Mouse (Mus musculus) activated CD4-positive, CD25-positive, alpha-beta regulatory T cell, adult 4 months (primary cell): Measurements from ENCODE around the gene Mecr. TPM values are rescaled to one million over a fixed set of nuclear protein-coding genes. Genes with fewer than 3 reads are reported as not detected.

Source experiments
- ATAC-seq: one replicate; pipeline ENCODE4 v1.8.0; 2017
- polyA plus RNA-seq, 2 experiments: library from polyadenylated mRNA; unstranded; fragments of 100-300 nt; shearing (Covaris generic); gene quantifications; one replicate each; pipeline ENCODE4 v1.2.1; 2017

Mecr gene
- polyA plus RNA-seq, 2 experiments from 2014 or later, result 27.4 to 30.5 TPM

GRCm38 (mm10) chr4:131836891-131837491 lies 6.3 kb upstream of the Mecr start:
- ATAC-seq, result peak; percentile 22

GRCm38 (mm10) chr4:131837872-131838524 lies 5.3 kb upstream of the Mecr start, which contains the start of gene Ptpru:
TSS of gene Ptpru (minus strand) at chr4:131838288.
- peak; percentile 86 for ATAC-seq

GRCm38 (mm10) chr4:131845991-131846778 lies 2.9 kb downstream of the Mecr start:
- ATAC-seq, result no peak

- ATAC-seq, result no peak
Measured at GRCm38 (mm10) chr4:131848082-131848481, 4.8 kb downstream of the Mecr start.

- ATAC-seq, result no peak
Measured at GRCm38 (mm10) chr4:131849986-131850638, 6.8 kb downstream of the Mecr start.

- ATAC-seq, result no peak
Measured at GRCm38 (mm10) chr4:131854950-131855349, 11.7 kb downstream of the Mecr start.

- peak; percentile 75 for ATAC-seq
Measured at GRCm38 (mm10) chr4:131860492-131861340, 17.4 kb downstream of the Mecr start.

GRCm38 (mm10) chr4:131861341-131861739 lies 18.1 kb downstream of the Mecr start:
- ATAC-seq, result no peak

GRCm38 (mm10) chr4:131872672-131873292 lies 29.5 kb downstream of the Mecr start:
- peak; percentile 21 for ATAC-seq

- peak; percentile 93 for ATAC-seq
Measured at GRCm38 (mm10) chr4:131873293-131874168, 30.3 kb downstream of the Mecr start, which contains the start of gene Srsf4. TSS of gene Srsf4 (plus strand) at chr4:131873617.

- no peak for ATAC-seq
Measured at GRCm38 (mm10) chr4:131874169-131874536, 30.9 kb downstream of the Mecr start.

- no peak for ATAC-seq
Measured at GRCm38 (mm10) chr4:131874567-131874966, 31.3 kb downstream of the Mecr start.

- no peak for ATAC-seq
Measured at GRCm38 (mm10) chr4:131875242-131875641, 32.0 kb downstream of the Mecr start.

- ATAC-seq, result no peak
Measured at GRCm38 (mm10) chr4:131876836-131877235, 33.6 kb downstream of the Mecr start.

- no peak for ATAC-seq
Measured at GRCm38 (mm10) chr4:131879692-131880091, 36.4 kb downstream of the Mecr start.

GRCm38 (mm10) chr4:131881306-131881705 lies 38.0 kb downstream of the Mecr start:
- peak; percentile 69 for ATAC-seq

- no peak for ATAC-seq
Measured at GRCm38 (mm10) chr4:131883571-131883970, 40.3 kb downstream of the Mecr start.

GRCm38 (mm10) chr4:131885376-131885775 lies 42.1 kb downstream of the Mecr start:
- ATAC-seq, result no peak

- no peak for ATAC-seq
Measured at GRCm38 (mm10) chr4:131888564-131888963, 45.3 kb downstream of the Mecr start.

- ATAC-seq, result no peak
Measured at GRCm38 (mm10) chr4:131890692-131891091, 47.4 kb downstream of the Mecr start.
